ENCODE assay signal across 18 mouse cellular contexts in genomic region chr12:3850731-3851130, GRCm38 (mm10). TPM values are rescaled to one million over a fixed set of nuclear protein-coding genes. Genes with fewer than 3 reads are reported as not detected.
A peak's percentile ranks its signal among the peaks of the same experiment; 100 is the strongest.
DNase-seq lines count a peak whose midpoint lies in the region; ATAC-seq and TF ChIP-seq lines count a peak whose summit lies in the region.
"Had no signal": no experiment of that assay in that cellular context is flagged by ENCODE, and none has a peak within 500 bp of the region (broad histone marks: within the 10 kb centered on the region; RNA-seq: fewer than 3 reads in every experiment).

No protein-coding gene starts in this region.

- WGBS in hindbrain, embryonic 12.5 days, result 15% methylated on average over 6 of the region's 6 CpGs
- WGBS in hindbrain, postnatal 0 days, result 28% methylated on average over 6 of the region's 6 CpGs
- WGBS in limb, embryonic 10.5 days, result 14% methylated on average over 6 of the region's 6 CpGs

- no peak overlapping the region for H3K27ac ChIP-seq in hindbrain, embryonic 12.5 days
- H3K27ac ChIP-seq in hindbrain, postnatal 0 days, result no peak overlapping the region
- H3K27ac ChIP-seq in limb, embryonic 10.5 days, result peak overlapping the region; percentile 86; the same call in 1 of the 2 replicates
- H3K27ac ChIP-seq: macrophage had no signal

- no peak for TF ChIP-seq CTCF in hindbrain, postnatal 0 days (IDR thresholded peaks at IDR 0.05; ENCODE audit: low read depth)

- peaks cover 13% of the 10 kb centered on the region for H3K36me3 ChIP-seq in hindbrain, embryonic 12.5 days
- peaks cover 12% of the 10 kb centered on the region; the same call in 1 of the 2 replicates for H3K36me3 ChIP-seq in hindbrain, postnatal 0 days (ENCODE audit: insufficient read depth, low read length)
- peaks cover 18% of the 10 kb centered on the region for H3K36me3 ChIP-seq in limb, embryonic 10.5 days

- H3K4me1 ChIP-seq in hindbrain, embryonic 12.5 days, result peaks cover 13% of the 10 kb centered on the region
- peaks cover 3% of the 10 kb centered on the region; the same call in 1 of the 2 replicates for H3K4me1 ChIP-seq in hindbrain, postnatal 0 days (ENCODE audit: insufficient read depth, low read length)
- H3K4me1 ChIP-seq in limb, embryonic 10.5 days, result peaks cover 38% of the 10 kb centered on the region

- no peaks in the 10 kb centered on the region for H3K27me3 ChIP-seq in hindbrain, embryonic 12.5 days
- no peaks in the 10 kb centered on the region for H3K27me3 ChIP-seq in hindbrain, postnatal 0 days (ENCODE audit: insufficient read depth, low read length)
- H3K27me3 ChIP-seq in limb, embryonic 10.5 days (ENCODE audit: low read depth, poor library complexity, severe bottlenecking), result peaks cover 20% of the 10 kb centered on the region
- H3K27me3 ChIP-seq: midbrain, embryonic 13.5 days; Patski had no signal

- 0 out of 2 replicates have a peak, but pooled peaks have one; percentile 40 for ATAC-seq in hindbrain, embryonic 12.5 days (ENCODE audit: low FRiP score)
- ATAC-seq in hindbrain, postnatal 0 days, result no peak
- ATAC-seq: activated CD4-positive, CD25-positive, alpha-beta regulatory T cell, adult 4 months; Patski had no signal

- no peak overlapping the region for H3K9ac ChIP-seq in hindbrain, embryonic 12.5 days
- H3K9ac ChIP-seq in hindbrain, postnatal 0 days (replicated peaks; ENCODE audit: low read length), result no peak overlapping the region
- H3K9ac ChIP-seq: lung, embryonic 14.5 days; midbrain, embryonic 13.5 days had no signal

- H3K4me2 ChIP-seq in hindbrain, embryonic 12.5 days (replicated peaks), result no peak overlapping the region
- H3K4me2 ChIP-seq in hindbrain, postnatal 0 days (ENCODE audit: low read depth, low read length), result no peak overlapping the region
- H3K4me2 ChIP-seq: lung, embryonic 14.5 days; midbrain, embryonic 13.5 days had no signal

- H3K4me3 ChIP-seq in hindbrain, embryonic 12.5 days, result no peak overlapping the region
- H3K4me3 ChIP-seq in hindbrain, postnatal 0 days (ENCODE audit: low read length), result no peak overlapping the region
- no peak overlapping the region for H3K4me3 ChIP-seq in limb, embryonic 10.5 days
- H3K4me3 ChIP-seq: midbrain, embryonic 13.5 days had no signal

- DNase-seq in hindbrain, postnatal 0 days (ENCODE audit: low spot score), result no peak
- peak; percentile 86 for DNase-seq in embryo, embryonic 10 days (ENCODE audit: low spot score)
- peak; percentile 75 for DNase-seq in embryo, embryonic 11 days
- peak; percentile 74 for DNase-seq in limb, embryonic 10.5 days (ENCODE audit: low spot score)
- no peak for DNase-seq in cerebellum, postnatal 36 days
- DNase-seq in lung, postnatal 25 days (ENCODE audit: low spot score), result no peak
- DNase-seq: adrenal gland, postnatal 25 days; gastrocnemius, postnatal 25 days; heart, postnatal 14 days; kidney, postnatal 25 days; spleen, adult 18-20 months; thymus, adult 2 months had no signal

- no peaks in the 10 kb centered on the region for H3K9me3 ChIP-seq in hindbrain, embryonic 12.5 days (replicated peaks)
- H3K9me3 ChIP-seq in hindbrain, postnatal 0 days (ENCODE audit: low read length), result no peaks in the 10 kb centered on the region
- H3K9me3 ChIP-seq in limb, embryonic 10.5 days (replicated peaks), result no peaks in the 10 kb centered on the region
- H3K9me3 ChIP-seq: midbrain, embryonic 13.5 days had no signal

RNA-seq across cellular contexts. Expression of gene Dnmt3a, which starts 44.9 kb away (rescaled TPM):
- 166 and 180 TPM in 2 replicates for polyA plus RNA-seq in hindbrain, embryonic 12.5 days (2016; fragmentation: Nextera tagmentation; extraction: Ambion mirVana)
- 81.8 and 90.3 TPM in 2 replicates for total RNA-seq in hindbrain, postnatal 0 days (2014; rRNA removed)
- polyA plus RNA-seq in hindbrain, postnatal 0 days (2015; fragmentation: Nextera tagmentation; extraction: Ambion mirVana), result 133 and 134 TPM in 2 replicates
- 221 and 298 TPM in 2 replicates for polyA plus RNA-seq in limb, embryonic 10.5 days (2016; fragmentation: Nextera tagmentation; extraction: Ambion mirVana)

Comparison
In these comparisons a context has a peak if more than half of its experiments do, and no peak if none do; other contexts are left out.
1. DNase-seq: peak in embryo, embryonic 10 days (single experiment), embryo, embryonic 11 days (single experiment) and limb, embryonic 10.5 days (single experiment); none in hindbrain, postnatal 0 days (single experiment), cerebellum, postnatal 36 days (0 of 2) and lung, postnatal 25 days (single experiment).